Mouse (Mus musculus): ENCODE measurements around the gene Tst.
A peak's percentile ranks its signal among the peaks of the same experiment; 100 is the strongest.

Gene Tst

GRCm38 (mm10) chr15:78384220-78385116 is 21.2 kb downstream of the Tst start:
- no peak for DNase-seq

GRCm38 (mm10) chr15:78383450-78384219 is 22.1 kb downstream of the Tst start:
- peak; percentile 96 for DNase-seq

GRCm38 (mm10) chr15:78382115-78382514 is 23.6 kb downstream of the Tst start:
- no peak for DNase-seq

GRCm38 (mm10) chr15:78380741-78381140 is 25.0 kb downstream of the Tst start:
- no peak for DNase-seq

GRCm38 (mm10) chr15:78380208-78380607 is 25.5 kb downstream of the Tst start:
- no peak for DNase-seq

DNA sequence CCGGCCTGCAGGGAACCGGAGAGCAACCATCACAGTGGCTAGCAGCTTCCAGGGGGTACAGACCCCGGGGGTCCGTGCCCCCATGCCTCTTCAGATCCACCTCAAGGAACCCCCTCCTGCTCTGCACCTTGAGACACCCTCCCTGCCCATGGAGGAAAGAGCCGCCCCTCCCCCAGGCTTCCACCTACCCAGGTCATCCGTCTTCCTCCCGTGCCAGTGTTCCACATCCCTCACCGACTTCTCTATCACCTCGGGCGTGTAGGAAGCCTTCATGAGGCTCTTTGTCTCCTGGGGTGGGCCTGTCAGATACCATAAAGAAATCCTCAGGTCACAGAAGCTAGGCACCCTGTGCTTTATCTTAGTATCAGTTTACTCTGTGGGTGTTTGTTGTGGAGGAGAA is 27.2 kb downstream of the Tst start:
- DNase-seq = peak; percentile 86

- DNase-seq = peak; percentile 75
Observed at GRCm38 (mm10) chr15:78377859-78378258, 27.8 kb downstream of the Tst start.

DNA sequence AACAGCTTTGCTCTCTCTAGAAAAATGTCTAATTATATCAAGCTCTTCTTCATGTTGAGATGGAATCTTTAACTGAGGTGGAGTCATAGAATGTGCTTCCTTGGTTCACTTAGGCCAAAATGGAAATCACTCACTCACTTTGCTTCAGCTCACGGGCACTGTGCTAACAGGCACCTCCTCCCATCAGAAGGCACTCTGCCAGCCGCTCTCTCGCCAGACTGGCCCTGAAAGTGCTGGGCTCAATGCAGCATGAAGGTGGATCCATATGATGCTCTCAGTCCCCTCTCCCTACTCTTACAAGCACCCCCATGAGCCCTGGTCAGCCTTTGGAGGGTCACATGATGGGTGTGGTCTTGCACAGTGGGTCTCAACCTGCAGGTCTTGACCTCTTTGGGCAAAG is 31.5 kb downstream of the Tst start:
- DNase-seq = peak; percentile 78

DNA sequence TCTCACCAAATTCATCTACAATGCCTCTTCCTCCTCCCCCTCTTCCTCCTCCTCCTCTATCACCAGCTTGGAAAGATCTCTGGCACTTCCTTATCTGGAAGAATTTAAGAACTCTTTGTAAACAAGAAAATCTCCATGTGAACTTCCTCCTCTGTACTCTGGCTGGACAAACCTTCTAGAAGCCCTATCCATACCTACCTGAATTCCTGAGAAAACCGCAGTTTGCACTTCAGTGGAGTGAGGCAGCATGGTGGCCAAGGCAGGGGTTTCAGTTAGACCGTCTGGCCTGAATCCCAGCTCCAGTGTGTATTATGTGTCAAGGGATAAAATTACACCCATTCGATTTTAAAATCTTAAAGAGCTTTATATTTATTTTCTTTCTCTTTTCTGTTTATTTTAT is 32.9 kb downstream of the Tst start:
- DNase-seq = no peak

- DNase-seq = no peak
Observed at GRCm38 (mm10) chr15:78369641-78370040, 36.1 kb downstream of the Tst start.

- DNase-seq = peak; percentile 93
Observed at GRCm38 (mm10) chr15:78368926-78369346, 36.8 kb downstream of the Tst start.

DNA sequence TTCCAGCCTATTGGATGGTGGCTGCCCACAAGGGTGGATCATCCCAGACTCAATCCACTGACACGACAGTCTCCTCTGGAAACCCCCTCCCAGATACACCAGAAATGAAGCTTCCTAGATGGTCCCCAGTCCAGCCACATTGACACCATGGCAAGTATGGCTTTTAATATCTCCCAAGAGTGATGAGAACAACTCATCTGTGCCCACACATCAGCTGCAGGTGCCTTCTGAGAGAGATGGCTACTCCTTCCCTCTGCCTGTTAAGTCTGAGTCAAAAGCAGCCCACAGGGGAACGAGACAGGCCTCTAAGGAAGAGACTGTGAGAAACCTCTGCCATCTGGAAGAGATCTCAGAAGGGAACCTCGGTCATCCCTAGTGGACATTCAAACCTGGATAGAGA is 37.9 kb downstream of the Tst start:
- peak; percentile 68 for DNase-seq

DNA sequence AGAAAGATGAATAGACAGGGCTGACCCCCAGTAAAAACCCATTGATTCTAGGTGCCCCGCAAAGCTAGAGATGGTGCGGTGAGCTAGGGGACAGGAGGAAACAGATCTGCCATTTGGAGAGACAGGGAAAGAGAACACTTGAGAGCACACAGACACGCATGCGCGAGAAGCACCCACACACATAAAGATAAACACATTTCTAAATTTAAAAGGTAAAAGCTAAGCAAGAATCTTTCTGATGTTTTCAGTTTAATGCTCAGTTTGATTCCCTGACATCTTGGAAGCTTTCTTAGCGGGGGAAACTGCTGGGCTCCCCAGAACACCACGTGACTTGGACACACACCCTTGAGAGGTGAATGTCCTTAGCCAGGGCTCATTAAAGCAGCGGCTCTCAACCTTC is 38.8 kb downstream of the Tst start:
- no peak for DNase-seq

DNA sequence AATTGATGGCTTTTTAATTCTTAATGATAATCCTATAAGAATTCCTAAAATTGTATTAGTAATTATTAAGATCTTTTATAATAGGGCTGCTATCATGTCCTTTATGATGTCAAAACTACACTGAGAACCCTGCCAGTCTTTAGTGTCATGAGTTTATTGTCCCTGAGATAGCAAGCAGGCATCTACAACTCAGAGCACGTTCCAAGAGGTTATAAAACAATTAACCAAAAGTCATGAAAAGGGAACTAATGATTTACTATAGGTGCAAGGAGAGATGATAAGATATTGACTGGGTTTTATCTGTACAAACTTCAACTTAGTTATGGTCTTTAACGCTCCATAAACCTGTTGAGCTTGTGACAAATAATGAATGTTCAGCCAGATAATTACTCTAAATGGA is 39.8 kb downstream of the Tst start:
- DNase-seq = no peak

GRCm38 (mm10) chr15:78355548-78355947 is 50.2 kb downstream of the Tst start:
- peak; percentile 71 for DNase-seq

DNA sequence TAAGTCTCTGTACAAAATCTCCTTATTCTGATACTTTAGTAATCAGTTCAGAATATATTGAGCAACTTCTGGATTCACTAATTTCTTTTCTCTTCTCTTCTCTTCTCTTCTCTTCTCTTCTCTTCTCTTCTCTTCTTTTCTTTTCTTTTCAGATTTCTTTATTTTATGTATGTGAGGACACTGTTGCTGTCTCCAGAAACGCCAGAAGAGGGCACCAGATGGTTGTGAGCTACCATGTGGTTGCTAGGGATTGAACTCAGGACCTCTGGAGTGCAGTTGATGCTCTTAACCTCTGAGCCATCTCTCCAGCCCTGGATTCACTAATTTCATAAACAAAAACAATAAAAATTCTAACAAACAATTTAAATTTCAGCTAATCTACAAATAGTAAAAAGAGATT is 50.7 kb downstream of the Tst start:
- peak; percentile 74 for DNase-seq

DNA sequence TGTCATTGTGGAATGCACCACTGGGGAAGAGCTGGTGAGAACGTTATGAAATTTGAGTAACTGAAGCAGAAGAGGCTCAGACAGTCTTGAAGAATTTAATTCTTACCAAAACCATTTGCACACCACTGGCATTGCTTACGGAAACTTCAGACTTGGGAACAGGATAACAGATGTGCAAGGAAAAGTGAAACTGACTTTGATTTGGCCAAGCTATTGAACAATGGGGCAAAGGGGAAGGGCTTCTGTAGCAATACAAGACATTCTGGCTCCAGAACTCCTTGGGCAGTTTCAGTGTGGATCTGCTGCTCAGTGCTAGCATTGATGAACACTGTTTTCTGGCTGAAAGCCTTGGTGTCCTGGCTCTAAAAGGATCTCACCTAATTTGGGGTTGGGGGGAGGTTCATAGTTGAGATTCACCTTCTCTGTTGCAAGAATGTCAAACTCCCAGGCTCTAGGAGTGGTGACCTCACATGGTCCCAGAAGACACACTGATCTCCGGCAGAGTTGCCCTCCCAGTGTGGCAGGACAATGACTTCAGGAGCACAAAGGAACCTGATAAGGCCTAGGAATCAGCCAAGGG is 54.0 kb downstream of the Tst start:
- peak; percentile 93 for DNase-seq

Data from heart, adult 11 months (tissue).